Mouse (Mus musculus) layer of hippocampus, adult 8-10 months (tissue): ENCODE measurements around the gene Dnajc30. TPM values are rescaled to one million over a fixed set of nuclear protein-coding genes. Genes with fewer than 3 reads are reported as not detected.
"Not testable (repeated sequence)": the region's sequence is repeated elsewhere in the genome, so short reads cannot be mapped to it uniquely, and the experiment has no call there.

Experiments used
- DNase-seq, 2 experiments: peaks; one replicate each; pipeline ENCODE4 v3.0.0; 2022; ENCODE audit warnings: low spot score in 2 of 2
- total RNA-seq, 4 experiments: library from RNA; stranded (reverse); gene quantifications; 2 replicates each; pipeline ENCODE4 v1.2.4; 2022

Gene Dnajc30
- total RNA-seq: 10 to 100 TPM; 36.5 to 43.4 (median 38.6) TPM

- peak; percentile 96 to 98 for DNase-seq
These were observed at the start of gene Dnajc30 for GRCm38 (mm10) chr5:135063629-135064381. Gene Dnajc30 (plus strand): TSS chr5:135064202.

- DNase-seq: peak; percentile 80 to 92
These were observed 48.5 kb upstream of the Dnajc30 start for GRCm38 (mm10) chr5:135015497-135015896.

DNA sequence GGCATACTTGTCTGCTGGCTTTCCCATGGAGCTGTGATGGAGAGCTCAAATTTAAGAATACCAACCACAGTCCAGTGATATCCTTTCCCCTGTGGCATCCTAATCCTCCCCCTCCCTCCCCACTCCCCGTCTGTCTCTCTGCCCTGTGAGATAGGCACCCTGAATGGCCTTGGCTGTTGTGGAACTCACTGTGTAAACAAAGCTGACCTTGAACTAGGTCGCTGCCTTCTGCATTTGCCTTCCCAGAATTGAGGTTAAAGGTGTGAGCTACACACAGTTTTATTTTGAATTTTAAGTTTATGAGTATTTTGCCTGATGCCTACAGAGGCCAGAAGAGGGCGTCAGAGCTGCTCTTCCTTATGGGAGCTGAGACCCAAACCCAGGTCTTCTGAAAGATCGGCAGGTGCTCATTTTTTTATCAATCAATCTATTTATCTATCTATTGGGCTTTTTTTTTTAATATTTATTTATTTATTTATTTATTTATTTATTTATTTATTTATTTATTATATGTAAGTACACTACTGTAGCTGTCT is 47.7 kb upstream of the Dnajc30 start:
- DNase-seq: no peak

DNA sequence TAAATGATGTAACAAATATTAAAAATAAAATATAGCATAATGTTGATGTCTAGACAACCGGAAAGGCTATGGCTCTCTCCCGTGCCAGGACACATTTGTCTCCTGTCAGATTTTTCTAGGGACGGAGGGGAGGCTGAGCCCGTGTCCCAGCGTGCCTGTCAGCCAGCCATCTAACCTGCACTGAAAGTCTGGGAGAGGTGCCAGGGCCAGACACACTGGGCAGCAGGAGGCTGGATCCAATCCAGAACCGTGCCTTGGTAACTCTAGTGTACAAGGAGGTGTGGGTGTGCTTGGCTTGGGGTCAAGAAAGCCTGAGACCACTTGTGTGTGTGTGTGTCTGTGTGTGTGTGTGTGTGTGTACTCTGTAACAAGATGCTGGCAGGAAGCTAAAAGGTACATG is 42.2 kb upstream of the Dnajc30 start:
- DNase-seq: no peak

GRCm38 (mm10) chr5:135023344-135024173 is 40.4 kb upstream of the Dnajc30 start, which contains the start of gene Stx1a:
Gene Stx1a (plus strand): TSS chr5:135023482.
- DNase-seq: peak; percentile 77 to 82

- no peak for DNase-seq
These were observed 39.3 kb upstream of the Dnajc30 start for GRCm38 (mm10) chr5:135024665-135025224.

DNA sequence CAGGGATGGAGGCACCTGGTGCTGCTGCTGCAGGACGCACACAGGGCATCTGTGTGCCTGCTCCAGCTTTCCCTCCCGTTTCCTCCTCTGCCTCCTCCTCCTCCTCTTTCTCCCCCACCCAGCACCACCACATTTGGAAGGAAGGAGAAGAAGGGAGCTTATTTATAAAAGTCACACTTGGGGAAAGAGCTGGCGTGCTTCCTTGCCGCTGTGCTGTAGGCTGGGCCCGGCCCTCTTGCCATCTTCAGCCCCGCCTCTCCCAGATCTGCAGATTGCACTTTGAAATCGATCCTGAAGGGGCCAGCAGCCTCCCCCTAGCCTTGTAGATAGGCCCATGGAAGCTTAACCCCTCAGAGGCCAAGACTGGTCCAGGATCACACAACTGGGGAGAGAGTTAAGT is 38.1 kb upstream of the Dnajc30 start:
- DNase-seq: no peak

GRCm38 (mm10) chr5:135029007-135029854 is 34.8 kb upstream of the Dnajc30 start:
- DNase-seq: peak in 1 of 2 experiments; percentile 72

DNA sequence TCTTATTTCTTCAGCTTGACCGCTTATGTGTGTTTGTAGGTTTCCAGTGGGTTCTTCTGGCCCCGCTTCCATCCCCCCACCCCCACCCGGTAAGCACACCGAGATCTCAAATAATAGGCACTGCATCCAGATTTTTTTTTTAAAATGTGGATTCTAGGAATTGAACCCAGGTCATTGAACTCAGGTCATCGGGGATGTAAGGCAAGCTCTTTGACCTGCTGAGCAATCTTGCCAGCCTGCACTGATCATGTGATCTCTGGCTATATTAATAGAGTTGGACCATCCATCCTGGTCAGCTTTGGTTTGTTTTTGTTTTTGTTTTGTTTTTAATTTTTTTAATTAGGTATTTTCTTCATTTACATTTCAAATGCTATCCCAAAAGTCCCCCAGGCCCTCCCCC is 31.4 kb upstream of the Dnajc30 start:
- DNase-seq: no peak

DNA sequence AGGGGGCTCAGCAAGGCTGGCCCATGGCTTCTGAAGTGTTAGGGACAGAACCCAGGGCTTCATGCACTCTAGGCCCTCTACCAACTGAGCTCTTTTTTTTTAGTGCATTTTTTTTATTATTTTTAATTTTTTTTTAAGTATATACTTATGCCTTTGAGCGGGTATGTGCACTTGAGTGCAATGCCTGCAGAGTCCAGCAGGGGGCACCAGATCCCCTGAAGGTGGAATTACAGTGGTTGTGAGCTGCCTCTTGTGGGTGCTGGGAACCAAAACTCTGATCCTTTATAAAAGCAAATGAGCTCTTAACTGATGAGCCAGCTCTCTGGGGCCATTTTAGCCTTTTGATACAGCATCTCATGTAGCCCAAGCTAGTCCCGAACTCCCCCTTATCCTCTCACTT is 29.4 kb upstream of the Dnajc30 start:
- no peak for DNase-seq

GRCm38 (mm10) chr5:135035608-135036359 is 28.2 kb upstream of the Dnajc30 start:
- no peak for DNase-seq

DNA sequence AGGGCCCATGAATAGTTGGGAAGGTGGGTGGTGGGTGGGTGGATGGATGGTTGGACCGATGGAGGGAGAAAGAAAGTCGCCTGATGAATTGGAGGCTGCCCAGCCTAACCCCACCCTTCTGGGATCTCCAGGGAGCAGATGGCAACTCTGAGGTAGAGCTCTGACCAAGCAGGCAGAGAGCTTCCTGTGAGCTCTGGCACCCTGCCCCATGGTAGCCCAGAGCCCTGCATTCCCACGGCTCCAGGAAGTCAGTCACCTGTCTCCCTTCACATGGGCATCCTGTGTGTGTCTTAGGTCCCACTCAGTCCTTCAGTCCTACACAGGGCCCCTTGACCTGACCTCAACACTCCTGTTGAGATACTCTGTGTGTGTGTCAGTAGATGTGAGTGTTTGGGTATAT is 26.1 kb upstream of the Dnajc30 start:
- DNase-seq: no peak

GRCm38 (mm10) chr5:135039541-135039940 is 24.5 kb upstream of the Dnajc30 start:
- DNase-seq: no peak

GRCm38 (mm10) chr5:135040059-135040458 is 23.9 kb upstream of the Dnajc30 start:
- DNase-seq: no peak

- DNase-seq: no peak
These were observed 23.2 kb upstream of the Dnajc30 start for GRCm38 (mm10) chr5:135040777-135041176.

DNA sequence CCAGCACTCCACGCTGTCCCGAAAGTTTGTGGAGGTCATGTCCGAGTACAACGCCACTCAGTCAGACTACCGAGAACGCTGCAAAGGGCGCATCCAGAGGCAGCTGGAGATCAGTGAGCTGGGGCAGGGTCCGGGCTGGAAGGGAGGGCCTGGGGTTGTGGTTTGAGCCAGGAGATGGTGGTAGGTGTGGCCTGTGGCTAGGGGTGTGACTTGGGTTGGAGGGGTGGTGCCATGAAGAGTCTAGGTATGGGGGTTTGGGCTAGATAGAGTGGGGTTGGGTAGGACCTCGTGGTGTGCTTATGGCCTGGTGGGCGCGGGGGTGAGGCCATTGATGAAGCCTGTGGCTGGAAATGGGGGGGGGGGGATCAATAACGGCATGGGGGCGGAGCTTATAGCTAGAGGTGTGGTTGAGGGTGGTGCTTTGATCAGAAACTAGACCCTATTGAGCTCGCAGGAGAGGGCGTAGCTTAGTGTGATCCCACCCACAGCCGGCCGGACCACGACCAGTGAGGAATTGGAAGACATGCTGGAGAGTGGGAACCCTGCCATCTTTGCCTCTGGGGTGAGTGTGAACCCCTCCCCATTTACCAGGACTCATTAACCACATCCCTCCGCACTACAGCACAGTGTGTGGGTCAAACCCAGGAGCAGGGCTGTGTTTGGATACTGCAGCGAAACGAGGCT is 21.8 kb upstream of the Dnajc30 start:
- no peak for DNase-seq

- no peak for DNase-seq
These were observed 19.4 kb upstream of the Dnajc30 start for GRCm38 (mm10) chr5:135044575-135044974.

DNA sequence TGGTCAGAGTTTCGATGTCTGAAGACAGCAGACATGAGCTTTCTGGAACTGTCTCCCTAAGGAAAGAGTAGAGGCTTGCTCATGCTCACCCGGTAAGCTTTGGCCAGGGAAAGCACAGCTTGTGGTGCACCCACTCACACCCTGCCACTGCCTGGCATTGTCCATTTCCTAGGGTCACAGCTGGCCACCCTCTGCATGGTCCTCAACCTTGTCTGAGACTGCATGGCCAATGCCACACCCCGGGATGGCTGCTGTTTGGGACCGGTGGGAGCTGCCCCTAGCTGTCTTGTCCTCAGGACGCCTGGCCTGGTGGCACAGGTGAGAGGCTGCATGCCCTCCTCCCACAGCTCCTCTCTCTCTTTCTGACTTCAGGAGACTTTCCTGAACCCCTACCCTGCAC is 15.5 kb upstream of the Dnajc30 start:
- DNase-seq: no peak

- DNase-seq: not testable (repeated sequence)
These were observed 14.7 kb upstream of the Dnajc30 start for GRCm38 (mm10) chr5:135049268-135049667.

DNA sequence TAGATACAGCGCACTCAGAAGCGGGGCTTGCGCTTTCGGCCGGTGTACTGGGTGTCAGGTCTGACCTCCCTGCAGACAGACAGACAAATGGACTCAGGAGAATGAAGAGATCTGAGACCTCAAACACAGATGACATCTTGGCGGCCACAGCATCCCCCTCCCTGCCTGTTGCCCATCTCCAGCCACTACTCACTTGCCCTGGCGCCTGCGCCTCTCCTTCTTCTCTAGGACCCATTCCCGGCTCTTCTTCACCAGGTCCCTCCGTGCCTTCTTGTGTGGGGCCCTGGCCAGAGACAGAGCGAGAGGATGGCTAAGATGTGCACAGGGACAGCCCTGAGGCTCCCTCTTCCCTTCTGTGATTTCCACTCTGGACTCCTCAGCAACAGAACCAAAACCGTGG is 10.6 kb upstream of the Dnajc30 start:
- no peak for DNase-seq
